ENCODE assay signal across 20 mouse cellular contexts in the genomic region with DNA sequence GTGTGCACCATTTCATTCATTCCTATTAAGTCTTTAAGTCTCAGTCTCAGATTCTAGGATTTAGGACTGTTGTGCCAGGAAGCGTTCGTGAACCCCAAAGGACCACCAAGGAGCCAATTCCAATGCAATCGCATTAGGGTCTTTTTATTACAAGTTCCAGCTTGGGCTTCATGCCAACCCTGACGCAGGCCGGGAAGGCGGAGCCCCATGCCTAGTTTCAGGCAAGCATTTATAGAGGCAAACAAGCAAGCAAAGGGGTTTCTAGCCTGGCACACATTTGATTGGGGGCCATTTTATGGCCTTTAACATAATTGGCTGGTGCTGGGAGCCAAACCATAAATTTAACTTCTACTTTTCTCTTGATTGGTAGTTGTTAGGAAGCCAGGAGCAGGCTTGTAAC. TPM values are rescaled to one million over a fixed set of nuclear protein-coding genes. Genes with fewer than 3 reads are reported as not detected.
"Had no signal": no experiment of that assay in that cellular context is flagged by ENCODE, and none has a peak within 500 bp of the region (broad histone marks: within the 10 kb centered on the region; RNA-seq: fewer than 3 reads in every experiment).

No protein-coding gene starts in this region.

- ATAC-seq: liver, embryonic 12.5 days had no signal

- DNase-seq: kidney, adult 18-20 months; kidney, postnatal 10 days; kidney, postnatal 4 days; right cerebral cortex, adult 18-20 months; right cerebral cortex, postnatal 25 days; thymus, postnatal 36 days had no signal

- H3K27ac ChIP-seq: layer of hippocampus, adult 2 months; limb, embryonic 15.5 days; liver, embryonic 12.5 days; lung, embryonic 15.5 days; midbrain, embryonic 12.5 days; neural tube, embryonic 12.5 days had no signal

- H3K4me1 ChIP-seq: liver, embryonic 12.5 days; lung, embryonic 15.5 days; neural tube, embryonic 12.5 days had no signal

- H3K27me3 ChIP-seq: lung, embryonic 15.5 days; neural tube, embryonic 12.5 days had no signal

- H3K4me3 ChIP-seq: layer of hippocampus, adult 2 months; limb, embryonic 15.5 days; liver, embryonic 12.5 days; lung, embryonic 15.5 days; midbrain, embryonic 12.5 days; myocyte; neural tube, embryonic 12.5 days had no signal

- H3K4me2 ChIP-seq: limb, embryonic 15.5 days; liver, embryonic 12.5 days; lung, embryonic 15.5 days; midbrain, embryonic 12.5 days; neural tube, embryonic 12.5 days had no signal

- H3K36me3 ChIP-seq: limb, embryonic 15.5 days; liver, embryonic 12.5 days; lung, embryonic 15.5 days; midbrain, embryonic 12.5 days; neural tube, embryonic 12.5 days had no signal

- H3K9ac ChIP-seq: limb, embryonic 15.5 days; liver, embryonic 12.5 days; lung, embryonic 15.5 days; midbrain, embryonic 12.5 days; neural tube, embryonic 12.5 days had no signal

- H3K9me3 ChIP-seq: limb, embryonic 15.5 days; liver, embryonic 12.5 days; lung, embryonic 15.5 days; midbrain, embryonic 12.5 days; neural tube, embryonic 12.5 days had no signal

RNA-seq across cellular contexts. Expression of a gene that starts 24.6 kb away (rescaled TPM):
- total RNA-seq: layer of hippocampus, adult 2 months; layer of hippocampus, postnatal 10 days; megakaryocyte-erythroid progenitor cell, adult 5-6 weeks had no signal
- polyA plus RNA-seq: kidney, embryonic 14.5 days; limb, embryonic 15.5 days; liver, embryonic 12.5 days; liver, embryonic 16.5 days; lung, embryonic 15.5 days; midbrain, embryonic 12.5 days; myocyte; neural tube, embryonic 12.5 days; small intestine, adult 2 months; stomach, embryonic 16.5 days; thymus, postnatal 0 days had no signal
